Mouse (Mus musculus) NIH3T3 (cell line): ENCODE measurements around the gene Slc23a4.

ENCODE experiments used
- DNase-seq: peaks from one replicate; pipeline ENCODE4 v3.0.0-alpha.2; 2012; ENCODE audit warnings: low read depth

Slc23a4 gene

GRCm38 (mm10) chr6:34955862-34956241, 32.4 kb downstream of the Slc23a4 start:
- DNase-seq, result no peak

DNA sequence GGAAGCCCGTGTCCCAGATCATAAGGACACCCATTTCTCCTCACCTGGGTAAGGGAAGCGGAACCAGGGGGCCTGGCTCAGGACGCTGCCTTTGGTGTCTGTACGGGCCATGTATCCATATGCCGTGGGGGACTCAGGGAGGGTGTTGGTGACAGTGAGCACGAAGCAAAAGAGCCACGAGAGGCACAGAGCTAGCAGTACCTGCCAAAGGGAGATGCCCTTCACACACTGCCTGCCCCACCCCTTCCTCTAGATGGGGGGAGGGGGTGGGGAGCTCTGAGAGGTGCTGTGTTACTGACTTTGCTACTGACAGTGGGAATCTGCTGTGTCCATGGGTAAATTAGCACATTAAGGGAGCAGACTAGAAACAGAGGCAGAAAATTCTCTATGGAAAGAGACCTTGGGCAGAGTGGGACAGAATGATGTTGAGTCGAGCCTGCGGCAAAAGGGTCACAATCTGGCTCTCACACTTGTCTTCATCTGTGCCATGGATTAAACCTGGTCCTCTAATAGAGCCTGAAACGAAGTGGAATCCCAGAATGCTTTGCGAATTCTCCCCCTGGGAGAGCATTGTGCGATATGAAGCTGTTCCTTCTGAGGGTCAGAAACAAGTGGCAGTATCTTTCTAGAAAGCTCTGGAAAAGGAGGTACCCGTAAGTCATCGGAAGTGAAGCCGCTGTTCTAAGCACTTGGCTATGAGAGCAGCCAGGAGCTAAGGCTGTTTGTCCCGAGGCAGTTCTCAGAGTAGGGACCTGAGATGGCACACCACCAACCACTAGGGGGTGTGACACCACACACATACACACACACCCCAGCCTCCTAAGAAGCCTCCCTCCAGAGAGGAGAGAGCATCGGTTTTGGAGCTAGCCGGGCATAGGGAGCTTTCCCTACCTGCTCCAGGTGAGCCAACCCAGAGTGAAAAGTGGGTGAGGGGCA, 33.0 kb downstream of the Slc23a4 start:
- peak; percentile 60 for DNase-seq

GRCm38 (mm10) chr6:34951956-34952667, 36.1 kb downstream of the Slc23a4 start:
- DNase-seq, result no peak

- no peak for DNase-seq
Measured at GRCm38 (mm10) chr6:34951518-34951917, 36.7 kb downstream of the Slc23a4 start.

DNA sequence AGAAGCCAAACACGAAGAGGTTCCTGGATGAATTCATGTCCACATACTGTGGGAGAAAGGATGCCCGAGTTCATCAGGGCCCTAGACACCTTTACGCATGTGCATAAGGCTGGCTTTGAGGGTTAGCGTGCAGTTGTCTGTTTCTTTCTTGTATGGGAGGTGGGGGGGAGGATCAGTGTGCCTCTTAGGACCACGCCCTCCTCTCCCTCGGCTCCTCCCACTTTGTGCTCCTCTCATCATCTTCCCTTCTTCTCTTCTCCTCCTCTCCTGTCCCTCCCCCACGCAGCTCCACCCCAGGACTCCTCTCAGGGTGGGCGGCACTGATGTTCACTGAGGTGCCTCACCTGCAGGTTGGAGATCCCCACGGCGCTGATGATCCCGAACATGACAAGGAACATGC, 39.7 kb downstream of the Slc23a4 start:
- no peak for DNase-seq

- DNase-seq, result no peak
Measured at GRCm38 (mm10) chr6:34946486-34947079, 41.6 kb downstream of the Slc23a4 start.

GRCm38 (mm10) chr6:34943499-34943898, 44.7 kb downstream of the Slc23a4 start:
- no peak for DNase-seq

- no peak for DNase-seq
Measured at GRCm38 (mm10) chr6:34942446-34942845, 45.8 kb downstream of the Slc23a4 start.

- DNase-seq, result no peak
Measured at GRCm38 (mm10) chr6:34941496-34941895, 46.7 kb downstream of the Slc23a4 start.

- no peak for DNase-seq
Measured at GRCm38 (mm10) chr6:34939451-34939850, 48.8 kb downstream of the Slc23a4 start.

GRCm38 (mm10) chr6:34938929-34939325, 49.3 kb downstream of the Slc23a4 start:
- no peak for DNase-seq

GRCm38 (mm10) chr6:34938280-34938928, 49.8 kb downstream of the Slc23a4 start:
- DNase-seq, result no peak

DNA sequence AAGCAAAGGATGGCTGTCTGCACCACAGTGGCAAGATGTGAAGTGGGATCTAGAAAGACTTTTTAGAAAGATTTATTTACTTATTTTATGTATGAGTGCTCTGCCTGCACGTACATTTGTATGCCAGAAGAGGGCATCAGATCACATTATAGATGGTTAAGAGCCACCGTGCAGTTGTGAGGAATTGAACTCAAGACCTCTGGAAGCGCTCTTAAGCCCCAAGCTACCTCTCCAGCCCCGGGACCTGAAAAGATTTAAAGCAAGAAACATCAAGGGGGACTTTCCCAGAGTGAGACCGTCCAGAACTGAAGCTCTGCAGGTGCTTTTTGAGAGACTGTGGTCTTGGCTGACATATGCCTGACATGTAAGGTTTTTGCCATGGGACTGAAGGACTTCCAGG, 51.5 kb downstream of the Slc23a4 start:
- no peak for DNase-seq

DNA sequence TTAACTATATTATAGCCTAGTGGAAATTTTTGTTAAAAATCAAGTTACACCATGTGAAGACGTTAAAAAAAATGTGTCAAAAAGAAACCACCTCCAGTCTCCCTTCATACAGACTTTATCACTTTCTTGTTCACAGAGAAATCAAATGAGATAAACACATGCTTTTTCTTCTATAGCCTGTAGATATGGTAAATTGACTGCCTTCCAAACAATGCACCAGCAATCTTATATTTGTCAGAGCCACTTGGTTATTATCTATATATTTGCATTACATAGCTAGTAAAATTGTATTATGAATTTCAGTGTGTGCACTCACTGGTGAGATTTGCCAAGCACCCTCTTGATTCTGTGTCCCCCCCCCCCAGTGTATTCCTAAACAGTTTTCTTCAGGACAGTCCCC, 55.6 kb downstream of the Slc23a4 start:
- no peak for DNase-seq

DNA sequence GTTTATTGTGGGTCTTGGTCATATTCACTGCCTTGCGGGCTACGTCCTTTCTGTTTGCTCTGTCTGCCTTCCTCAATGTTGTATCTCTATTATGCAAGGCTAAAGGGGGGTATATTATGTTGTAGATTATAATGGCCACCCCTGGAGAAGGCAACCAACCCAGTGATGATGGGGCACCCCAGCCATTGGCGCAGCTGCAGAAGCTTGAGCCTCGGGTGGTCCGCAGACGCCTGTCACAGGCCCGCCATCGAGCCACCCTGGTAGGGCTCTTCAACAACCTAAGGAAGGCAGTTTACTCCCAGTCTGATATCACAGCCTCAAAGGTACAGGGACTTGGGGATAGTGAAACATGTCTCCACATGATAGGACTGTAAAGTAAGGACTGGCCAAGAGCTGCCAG, 60.6 kb downstream of the Slc23a4 start:
- DNase-seq, result no peak

- peak; percentile 93 for DNase-seq
Measured at GRCm38 (mm10) chr6:34927156-34927555, 61.0 kb downstream of the Slc23a4 start.

- peak; percentile 57 for DNase-seq
Measured at GRCm38 (mm10) chr6:34921941-34922340, 66.3 kb downstream of the Slc23a4 start.

DNA sequence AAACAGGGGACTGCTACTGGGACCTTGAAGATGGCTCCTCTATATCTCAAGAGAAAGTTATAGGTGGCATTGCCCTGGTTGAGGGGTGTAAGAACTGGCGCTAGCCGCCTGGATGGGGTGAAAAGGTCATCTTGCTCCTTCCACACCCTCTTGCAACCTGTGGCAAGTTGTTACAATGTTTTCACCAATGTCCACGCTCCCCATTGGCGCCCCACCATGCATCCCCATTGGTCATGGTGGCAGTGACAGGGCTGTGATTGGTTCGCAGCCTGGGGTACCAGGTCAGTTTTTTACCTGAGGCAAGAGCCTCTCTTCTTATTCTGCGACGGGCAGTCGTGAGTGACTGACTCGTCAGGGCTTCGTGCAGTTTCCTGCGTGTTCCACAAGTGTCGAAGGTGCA, 67.6 kb downstream of the Slc23a4 start:
- DNase-seq, result no peak

DNA sequence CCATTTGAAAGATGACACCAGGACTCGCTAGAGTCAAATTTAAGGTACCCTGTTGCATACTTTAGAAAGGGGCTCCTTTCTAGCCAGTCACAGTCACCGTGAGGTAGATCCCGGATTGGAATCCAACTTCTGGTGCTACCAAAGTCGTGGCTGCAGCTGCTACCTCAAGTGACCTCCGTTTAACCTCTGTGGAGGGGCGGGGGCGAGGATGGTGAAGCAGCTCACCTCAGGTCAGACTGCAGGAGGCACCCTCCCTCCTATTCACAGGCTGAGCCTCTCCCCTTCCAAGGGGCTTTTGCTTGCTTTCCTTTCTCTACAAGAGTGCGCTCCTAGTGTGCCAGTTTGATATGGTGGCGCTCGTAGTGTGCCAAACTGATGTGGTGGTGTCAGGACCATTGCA, 68.2 kb downstream of the Slc23a4 start, which contains the start of gene Stra8:
Gene Stra8, plus strand, starts transcription at position 208 of the 400 bp plus-strand sequence.
- no peak for DNase-seq

- DNase-seq, result no peak
Measured at GRCm38 (mm10) chr6:34919146-34919545, 69.1 kb downstream of the Slc23a4 start.

DNA sequence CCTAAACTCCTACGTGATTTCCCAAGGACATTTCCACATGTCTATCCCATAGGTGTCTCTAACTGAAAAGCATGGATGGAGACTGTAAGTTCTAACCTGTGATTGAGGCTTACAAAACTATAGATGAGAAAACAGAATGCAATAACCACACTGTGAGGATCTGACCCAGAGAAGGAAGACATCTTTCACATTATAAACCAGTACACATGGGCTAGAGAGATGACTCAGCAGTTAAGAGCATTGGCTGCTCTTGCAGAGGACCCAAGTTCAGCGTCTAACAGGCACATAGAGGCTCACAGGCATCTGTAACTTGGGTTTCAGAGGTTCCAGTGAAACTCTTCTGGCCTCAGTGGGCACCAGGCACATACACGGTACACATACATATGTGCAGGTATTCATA, 73.7 kb downstream of the Slc23a4 start:
- no peak for DNase-seq

DNA sequence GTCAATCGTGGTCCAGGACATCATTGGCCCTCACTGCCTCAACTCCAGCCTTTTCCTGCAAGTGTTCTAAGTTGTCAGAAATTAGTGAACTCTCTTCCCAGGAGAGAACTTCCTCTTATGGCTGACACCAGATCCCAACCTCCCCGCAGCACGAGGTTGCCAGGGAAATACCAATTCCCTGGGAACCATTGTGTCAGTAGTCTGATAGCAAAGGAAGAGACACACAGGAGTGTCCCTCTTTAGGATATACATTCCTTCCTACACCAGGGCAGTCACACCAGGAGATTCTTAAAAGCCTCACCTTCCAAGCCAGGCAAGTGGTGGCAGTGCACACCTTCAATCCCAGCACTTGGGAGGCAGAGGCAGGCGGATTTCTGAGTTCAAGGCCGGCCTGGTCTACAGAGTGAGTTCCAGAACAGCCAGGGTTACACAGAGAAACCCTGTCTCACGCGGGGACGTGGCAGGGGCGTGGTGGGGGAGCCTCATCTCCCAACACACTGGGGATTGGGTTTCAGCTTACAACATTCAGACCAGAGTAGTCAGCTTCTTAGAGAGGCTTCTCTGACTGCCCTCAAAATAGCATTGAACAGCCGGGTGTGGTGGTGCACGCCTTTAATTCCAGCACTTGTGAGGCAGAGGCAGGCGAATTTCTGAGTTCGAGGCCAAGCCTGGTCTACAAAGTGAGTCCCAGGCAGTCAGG, 74.7 kb downstream of the Slc23a4 start:
- DNase-seq, result no peak
